Mouse (Mus musculus): ENCODE data around the gene Vmn2r14. TPM values are rescaled to one million over a fixed set of nuclear protein-coding genes. Genes with fewer than 3 reads are reported as not detected.
"Not testable (repeated sequence)": the region's sequence is repeated elsewhere in the genome, so short reads cannot be mapped to it uniquely, and the experiment has no call there.

Vmn2r14 gene
- total RNA-seq (2021), result not detected
- long read RNA-seq, experiment 1, result 0 reads
- long read RNA-seq, experiment 2, result 0 reads

GRCm38 (mm10) chr5:109224608-109225007, at the start of gene Vmn2r14:
Gene Vmn2r14 (minus strand): TSS chr5:109224708.
- intact Hi-C loops (cut with DNase I), result no loop called here
- no peak for DNase-seq (ENCODE audit: low spot score in 2 of 2)

GRCm38 (mm10) chr5:109192099-109192498, 32.4 kb downstream of the Vmn2r14 start, which contains the start of gene Vmn2r13:
Gene Vmn2r13 (minus strand): TSS chr5:109192199.
- intact Hi-C loops (cut with DNase I); DNase-seq (ENCODE audit: low spot score in 2 of 2): not testable (repeated sequence)

- DNase-seq (ENCODE audit: low spot score in 2 of 2), result peak in 1 of 2 experiments; percentile 3
- intact Hi-C loops (cut with DNase I), result not testable (repeated sequence)
These were observed 57.7 kb downstream of the Vmn2r14 start for GRCm38 (mm10) chr5:109166851-109167250.

Other genes with a start within 250 kb of the Vmn2r14 start
- not detected for gene Vmn2r10, start 218.2 kb downstream of the Vmn2r14 start, total RNA-seq (2021)
- not detected for gene Vmn2r11, start 165.1 kb downstream of the Vmn2r14 start, total RNA-seq (2021)
- gene Vmn2r12, start 126.8 kb downstream of the Vmn2r14 start, total RNA-seq (2021), result not detected
- gene Vmn2r13, start 32.5 kb downstream of the Vmn2r14 start, total RNA-seq (2021), result not detected
- gene Vmn2r15, start 72.9 kb upstream of the Vmn2r14 start, total RNA-seq (2021), result not detected
- not detected for gene Vmn2r16, start 105.5 kb upstream of the Vmn2r14 start, total RNA-seq (2021)
- gene Vmn2r17, start 195.0 kb upstream of the Vmn2r14 start, total RNA-seq (2021), result not detected

Data from left cerebral cortex, postnatal 14 days (tissue).